Mouse (Mus musculus) hindbrain, embryonic 11.5 days (tissue): ENCODE data around the gene Lrrc49. TPM values are rescaled to one million over a fixed set of nuclear protein-coding genes. Genes with fewer than 3 reads are reported as not detected.

ENCODE experiments used
- ATAC-seq: fragments of 200-750 bp; cut with Nextera tagmentation; 2 replicates; pipeline ENCODE4 v1.8.0; 2017; ENCODE audit warnings: mild to moderate bottlenecking, moderate TSS enrichment, moderate library complexity; ENCODE audit not compliant: low FRiP score
- DNase-seq: peaks from one replicate; pipeline ENCODE4 v3.0.0-alpha.2; 2015; ENCODE audit warnings: low spot score
- H3K27ac ChIP-seq: fragments of 300-500 bp; sonication (generic); 2 replicates; pipeline ENCODE4 v1.5.1; 2014; ENCODE audit warnings: mild to moderate bottlenecking, low read depth, low read length
- H3K27me3 ChIP-seq: fragments of 300-500 bp; sonication (generic); 2 replicates; pipeline ENCODE4 v1.6.1; 2014; ENCODE audit warnings: mild to moderate bottlenecking, low read length, moderate library complexity, mixed read lengths; ENCODE audit not compliant: control insufficient read depth, insufficient read depth
- H3K36me3 ChIP-seq: fragments of 300-500 bp; sonication (generic); 2 replicates; pipeline ENCODE4 v1.6.1; 2014; ENCODE audit warnings: mild to moderate bottlenecking, low read length, moderate library complexity, mixed read lengths; ENCODE audit not compliant: control insufficient read depth, insufficient read depth
- H3K4me1 ChIP-seq: fragments of 300-500 bp; sonication (generic); replicated peaks from 2 replicates; pipeline ENCODE4 v1.6.1; 2014; ENCODE audit warnings: low read length, mixed read lengths; ENCODE audit not compliant: control insufficient read depth, insufficient read depth
- H3K4me2 ChIP-seq: fragments of 300-500 bp; sonication (generic); replicated peaks from 2 replicates; pipeline ENCODE4 v1.6.1; 2014; ENCODE audit warnings: mild to moderate bottlenecking, low read depth, low read length
- H3K4me3 ChIP-seq: fragments of 300-500 bp; sonication (generic); 2 replicates; pipeline ENCODE4 v1.5.1; 2014; ENCODE audit warnings: low read depth, low read length
- H3K9ac ChIP-seq: fragments of 300-500 bp; sonication (generic); 2 replicates; pipeline ENCODE4 v1.6.1; 2014; ENCODE audit warnings: low read depth, low read length
- H3K9me3 ChIP-seq: fragments of 300-500 bp; sonication (generic); 2 replicates; pipeline ENCODE4 v1.6.1; 2016; ENCODE audit warnings: low read length; ENCODE audit not compliant: control insufficient read depth
- WGBS: fragments of 180-500 bp; shearing (Covaris S2); extraction: QIAGEN DNeasy Blood & Tissue Kit; methylation state at CpG from one replicate; pipeline ENCODE4 v1.1.7; 2014; 5-methylcytosine and 5-hydroxymethylcytosine counted together
- polyA plus RNA-seq: library from polyadenylated mRNA; unstranded; fragments of >200 nt; fragmentation: Nextera tagmentation; extraction: Ambion mirVana; gene quantifications from 2 replicates; pipeline ENCODE4 v1.2.1, GENCODE M21; 2014

Gene Lrrc49
- polyA plus RNA-seq, 1 experiment from 2014 or later: 60.5 TPM

DNA sequence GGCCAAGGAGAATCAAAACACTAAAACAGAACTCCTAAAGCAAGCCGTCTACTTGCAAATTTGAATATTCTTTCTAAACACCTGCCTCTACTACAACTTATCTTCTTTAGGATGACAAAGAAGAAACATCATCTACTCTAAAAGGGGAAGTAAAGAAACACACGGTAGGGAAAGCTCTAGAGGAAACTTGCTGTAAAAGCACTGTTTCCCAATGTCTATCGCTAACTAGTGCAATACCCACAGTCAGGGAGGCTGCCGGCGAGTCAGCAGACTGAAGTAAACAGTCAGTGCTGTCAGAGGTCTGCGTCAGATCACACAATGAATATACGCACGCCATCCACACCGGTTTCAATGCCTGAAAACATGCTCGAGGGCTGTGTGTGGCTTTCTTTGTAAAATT is 86.0 kb downstream of the Lrrc49 start:
- H3K27me3 ChIP-seq: no peaks in the 10 kb centered on the region
- no peak overlapping the region for H3K4me2 ChIP-seq
- H3K36me3 ChIP-seq: no peaks in the 10 kb centered on the region
- no peaks in the 10 kb centered on the region for H3K9me3 ChIP-seq
- no peak for ATAC-seq
- no peak for DNase-seq
- no peak overlapping the region for H3K4me3 ChIP-seq
- H3K4me1 ChIP-seq: no peaks in the 10 kb centered on the region
- no peak overlapping the region for H3K27ac ChIP-seq
- H3K9ac ChIP-seq: no peak overlapping the region
- WGBS: 91% methylated on average over 10 of the region's 10 CpGs

- H3K9me3 ChIP-seq: no peaks in the 10 kb centered on the region
- H3K4me3 ChIP-seq: no peak overlapping the region
- H3K4me2 ChIP-seq: no peak overlapping the region
- H3K27me3 ChIP-seq: no peaks in the 10 kb centered on the region
- ATAC-seq (no peak), DNase-seq (no peak)
- H3K27ac ChIP-seq: no peak overlapping the region
- no peaks in the 10 kb centered on the region for H3K36me3 ChIP-seq
- H3K9ac ChIP-seq: no peak overlapping the region
- no peaks in the 10 kb centered on the region for H3K4me1 ChIP-seq
- 87% methylated on average over 4 of the region's 4 CpGs for WGBS
Observed at GRCm38 (mm10) chr9:60600273-60600672, 87.7 kb downstream of the Lrrc49 start.

DNA sequence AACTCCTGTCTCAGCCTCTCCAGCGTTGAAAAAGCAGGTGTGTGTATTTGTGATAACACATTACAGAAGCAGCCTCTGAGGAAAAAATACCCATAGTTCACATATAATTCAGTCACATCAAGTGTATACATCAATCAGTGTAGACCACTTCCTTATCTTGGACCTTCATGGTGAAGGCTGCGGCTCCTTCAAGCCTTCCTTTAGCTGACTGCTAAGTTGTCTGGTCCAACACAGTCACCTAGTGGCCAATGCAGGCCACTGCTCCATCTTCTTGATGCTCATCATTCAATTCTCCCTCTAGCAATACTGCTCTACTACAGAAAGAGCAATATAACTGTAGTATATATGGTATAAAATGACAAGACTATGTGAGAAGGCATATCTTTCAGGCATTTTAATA is 88.5 kb downstream of the Lrrc49 start:
- Histone ChIP-seq H3K4me3 (no peak overlapping the region), H3K36me3 (no peaks in the 10 kb centered on the region), H3K9ac (no peak overlapping the region), H3K4me1 (no peaks in the 10 kb centered on the region), H3K27me3 (no peaks in the 10 kb centered on the region), H3K4me2 (no peak overlapping the region), H3K9me3 (no peaks in the 10 kb centered on the region), H3K27ac (no peak overlapping the region)
- WGBS: 63% methylated on average over 2 of the region's 2 CpGs
- ATAC-seq (no peak), DNase-seq (peak; percentile 39)

DNA sequence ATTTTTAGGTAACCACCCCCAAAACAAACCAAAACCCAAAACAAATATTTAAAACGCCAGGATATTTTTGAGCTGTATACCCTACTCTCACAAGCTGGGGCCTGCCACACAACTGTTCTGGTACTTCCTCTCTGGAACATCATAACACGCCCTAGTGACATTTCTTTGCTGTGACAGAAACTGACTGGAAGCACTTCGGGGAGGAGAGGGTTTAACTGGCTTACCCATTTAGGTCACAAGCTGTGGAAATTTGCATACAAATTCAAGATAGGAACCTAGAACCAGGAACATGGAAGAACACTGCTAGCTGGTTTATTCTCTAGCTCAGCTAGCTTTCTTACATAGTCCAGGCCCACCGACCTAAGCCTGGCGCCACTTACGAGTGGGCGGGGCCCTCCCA is 92.6 kb downstream of the Lrrc49 start:
- no peaks in the 10 kb centered on the region for H3K27me3 ChIP-seq
- 78% methylated on average over 7 of the region's 7 CpGs for WGBS
- DNase-seq: no peak
- H3K9me3 ChIP-seq: no peaks in the 10 kb centered on the region
- no peak overlapping the region for H3K4me2 ChIP-seq
- H3K36me3 ChIP-seq: no peaks in the 10 kb centered on the region
- H3K27ac ChIP-seq: no peak overlapping the region
- no peaks in the 10 kb centered on the region for H3K4me1 ChIP-seq
- H3K4me3 ChIP-seq: no peak overlapping the region
- H3K9ac ChIP-seq: no peak overlapping the region
- ATAC-seq: no peak

DNA sequence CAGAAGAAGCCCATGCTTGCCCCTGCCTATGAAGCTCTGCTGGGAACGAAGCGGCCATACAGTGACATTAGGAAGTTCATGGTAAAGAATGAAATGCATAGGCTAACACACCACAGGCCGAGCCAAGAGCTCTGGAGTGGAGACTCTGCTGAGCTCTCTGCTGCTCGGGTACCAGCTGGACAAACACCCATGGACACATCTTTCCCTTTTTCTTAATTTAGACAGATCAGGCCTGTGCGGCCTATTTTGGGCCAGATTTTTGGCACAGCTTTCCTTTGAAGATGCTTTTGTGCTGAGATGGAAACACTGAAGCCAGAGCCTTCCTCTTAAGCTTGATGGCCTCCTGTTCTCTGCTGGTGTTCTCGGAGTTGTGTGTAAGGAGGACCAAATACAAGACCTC is 95.0 kb downstream of the Lrrc49 start:
- ATAC-seq (no peak), DNase-seq (no peak)
- Histone ChIP-seq H3K4me2 (no peak overlapping the region), H3K27me3 (no peaks in the 10 kb centered on the region), H3K4me3 (no peak overlapping the region), H3K9ac (no peak overlapping the region), H3K27ac (no peak overlapping the region), H3K4me1 (no peaks in the 10 kb centered on the region), H3K9me3 (no peaks in the 10 kb centered on the region), H3K36me3 (no peaks in the 10 kb centered on the region)
- 87% methylated on average over 6 of the region's 6 CpGs for WGBS

DNA sequence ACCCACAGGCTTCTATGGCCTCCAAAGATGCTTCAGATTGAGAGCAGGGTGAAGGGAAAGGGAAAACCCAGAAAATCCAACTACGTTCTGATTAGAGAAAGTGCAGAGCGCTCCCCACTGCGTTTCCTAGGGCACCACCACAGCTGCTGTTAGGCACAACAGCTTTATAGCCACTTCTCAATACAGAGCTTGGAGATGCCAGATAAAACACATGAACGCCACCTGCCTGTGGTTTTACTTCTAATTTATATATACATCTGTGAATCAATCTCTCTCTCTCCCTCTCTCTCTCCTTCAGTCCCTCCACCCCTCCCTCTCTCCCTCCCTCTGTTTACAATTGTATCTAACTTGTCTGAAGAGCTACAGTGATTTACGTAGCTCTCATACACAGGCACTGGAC is 95.6 kb downstream of the Lrrc49 start:
- H3K9ac ChIP-seq: no peak overlapping the region
- H3K4me1 ChIP-seq: no peaks in the 10 kb centered on the region
- DNase-seq: no peak
- no peaks in the 10 kb centered on the region for H3K36me3 ChIP-seq
- H3K27me3 ChIP-seq: no peaks in the 10 kb centered on the region
- WGBS: 89% methylated on average over 5 of the region's 5 CpGs
- H3K9me3 ChIP-seq: no peaks in the 10 kb centered on the region
- no peak overlapping the region for H3K4me3 ChIP-seq
- no peak overlapping the region for H3K4me2 ChIP-seq
- ATAC-seq: no peak
- H3K27ac ChIP-seq: no peak overlapping the region

DNA sequence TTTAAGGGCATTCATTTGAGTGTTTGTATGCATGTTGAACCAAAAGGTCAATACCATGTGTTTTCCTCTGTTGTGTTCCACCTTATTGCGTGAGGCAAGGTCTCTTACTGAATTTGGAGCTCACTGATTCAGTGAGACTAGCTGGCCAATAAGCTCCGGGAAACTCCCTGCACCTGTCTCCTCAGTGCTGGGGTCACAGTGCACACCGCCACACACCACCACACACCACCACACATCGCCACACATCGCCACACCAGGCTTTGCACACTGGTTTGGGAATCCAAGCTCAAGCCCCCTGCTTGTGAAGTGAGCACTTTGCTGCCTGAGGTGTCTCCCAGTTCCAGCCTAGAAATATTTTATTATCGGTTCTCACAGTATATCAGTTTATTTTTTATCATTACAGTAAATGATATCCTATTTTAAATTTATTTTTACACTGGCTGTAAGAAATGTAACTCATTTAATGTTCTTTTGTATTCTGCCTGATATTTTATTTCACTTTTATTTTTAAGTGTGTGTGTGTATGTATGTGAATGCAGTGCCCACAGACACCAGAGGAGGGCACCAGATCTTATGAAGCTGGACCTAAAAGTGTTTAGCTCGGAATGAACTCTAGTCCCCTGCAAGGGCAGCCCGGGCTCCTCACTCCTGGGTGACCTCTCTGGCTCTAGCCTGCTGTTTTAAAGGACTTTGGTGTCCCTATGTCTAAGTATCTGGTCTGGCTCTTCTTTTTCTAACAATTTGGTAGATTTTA is 96.9 kb downstream of the Lrrc49 start:
- no peak overlapping the region for H3K27ac ChIP-seq
- no peaks in the 10 kb centered on the region for H3K9me3 ChIP-seq
- no peaks in the 10 kb centered on the region for H3K4me1 ChIP-seq
- no peaks in the 10 kb centered on the region for H3K36me3 ChIP-seq
- WGBS: 97% methylated on average over 8 of the region's 8 CpGs
- DNase-seq (no peak), ATAC-seq (no peak)
- H3K4me3 ChIP-seq: no peak overlapping the region
- H3K9ac ChIP-seq: no peak overlapping the region
- H3K4me2 ChIP-seq: no peak overlapping the region
- no peaks in the 10 kb centered on the region for H3K27me3 ChIP-seq

GRCm38 (mm10) chr9:60588914-60589313 is 99.0 kb downstream of the Lrrc49 start:
- no peak for DNase-seq
- Histone ChIP-seq H3K9me3 (no peaks in the 10 kb centered on the region), H3K4me3 (no peak overlapping the region), H3K9ac (no peak overlapping the region), H3K4me2 (no peak overlapping the region), H3K4me1 (no peaks in the 10 kb centered on the region), H3K27ac (no peak overlapping the region), H3K36me3 (no peaks in the 10 kb centered on the region), H3K27me3 (no peaks in the 10 kb centered on the region)
- ATAC-seq: no peak
- 89% methylated on average over 10 of the region's 10 CpGs for WGBS

DNA sequence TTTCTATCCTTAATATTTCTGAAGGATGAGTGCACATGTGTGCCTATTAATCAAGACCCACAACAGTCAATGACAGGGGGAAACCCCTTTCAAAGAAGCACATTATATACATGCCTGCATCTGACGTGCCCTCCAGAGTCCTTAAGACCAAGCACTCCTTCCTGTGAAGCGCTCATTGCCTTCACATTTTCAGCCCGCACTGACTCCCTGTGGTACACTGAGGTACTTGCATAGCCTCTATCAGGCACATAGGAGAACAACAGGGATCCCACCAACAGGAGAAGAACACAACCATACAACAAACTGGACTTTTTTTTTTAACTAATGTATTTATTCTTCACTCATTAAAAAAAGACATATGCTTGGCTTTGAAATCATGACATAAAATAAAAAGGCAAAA is 101.0 kb downstream of the Lrrc49 start:
- Histone ChIP-seq H3K27ac (no peak overlapping the region), H3K4me1 (no peaks in the 10 kb centered on the region), H3K4me3 (no peak overlapping the region), H3K36me3 (no peaks in the 10 kb centered on the region), H3K27me3 (no peaks in the 10 kb centered on the region), H3K4me2 (no peak overlapping the region), H3K9ac (no peak overlapping the region), H3K9me3 (no peaks in the 10 kb centered on the region)
- ATAC-seq (no peak), DNase-seq (no peak)
- WGBS: 88% methylated on average over 3 of the region's 3 CpGs
